ENCODE assay signal across 29 mouse cellular contexts in the genomic region with DNA sequence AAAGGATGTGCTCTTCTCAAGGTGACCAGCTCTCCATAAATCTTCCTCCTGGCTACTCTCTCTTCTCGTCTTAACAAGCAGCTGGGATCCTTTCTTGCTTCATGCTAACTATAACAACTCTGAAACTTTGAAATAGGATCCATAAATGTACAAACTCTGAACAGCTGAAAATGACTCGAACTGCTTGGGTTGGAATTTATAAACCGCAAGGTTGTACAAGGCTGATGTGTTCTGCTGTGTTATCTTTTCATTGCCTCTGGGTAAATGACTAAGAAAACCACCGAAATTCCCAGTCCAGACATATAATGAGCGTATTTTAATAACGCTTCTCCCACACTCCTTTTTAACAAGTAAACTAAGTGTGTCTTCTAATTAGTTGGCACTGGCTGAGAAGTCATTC. TPM values are rescaled to one million over a fixed set of nuclear protein-coding genes. Genes with fewer than 3 reads are reported as not detected.
DNase-seq lines count a peak whose midpoint lies in the region; ATAC-seq and TF ChIP-seq lines count a peak whose summit lies in the region.
"Had no signal": no experiment of that assay in that cellular context is flagged by ENCODE, and none has a peak within 500 bp of the region (broad histone marks: within the 10 kb centered on the region; RNA-seq: fewer than 3 reads in every experiment).

No protein-coding gene starts in this region.

- DNase-seq in 3134 (ENCODE audit: extremely low read depth, insufficient read length, low spot score) (peak; percentile 65), 3T3-L1 (ENCODE audit: low read depth, low spot score) (peak; percentile 81), Patski (ENCODE audit: low read depth, low spot score) (peak; percentile 34)
- DNase-seq in spleen, postnatal 14 days (ENCODE audit: low spot score in 2 of 2): no peak
- DNase-seq in gastrocnemius, postnatal 36 days: no peak
- DNase-seq: adrenal gland, adult 2 months; adrenal gland, postnatal 14 days; B cell, adult 2 months; cerebellum, adult 11 months; cerebellum, adult 2 months; cerebellum, postnatal 10 days; cerebellum, postnatal 36 days; embryo, embryonic 11 days; forebrain, postnatal 0 days; gastrocnemius, adult 2 months; gastrocnemius, postnatal 14 days; heart, adult 2 months; heart, postnatal 14 days; kidney, adult 11 months had no signal

- no peaks in the 10 kb centered on the region for H3K36me3 ChIP-seq in intestine, postnatal 0 days (ENCODE audit: control insufficient read depth, insufficient read depth)
- H3K36me3 ChIP-seq: embryonic facial prominence, embryonic 10.5 days; embryonic facial prominence, embryonic 13.5 days; forebrain, embryonic 10.5 days; heart, embryonic 10.5 days; heart, embryonic 13.5 days; hindbrain, embryonic 12.5 days; hindbrain, embryonic 15.5 days had no signal

- no peak overlapping the region for H3K27ac ChIP-seq in intestine, postnatal 0 days (ENCODE audit: low read depth, low read length)
- H3K27ac ChIP-seq: embryonic facial prominence, embryonic 10.5 days; embryonic facial prominence, embryonic 13.5 days; forebrain, embryonic 10.5 days; forebrain, embryonic 13.5 days; gastrocnemius, adult 2 months; heart, adult 2 months; heart, embryonic 10.5 days; heart, embryonic 13.5 days; hindbrain, embryonic 12.5 days; hindbrain, embryonic 15.5 days had no signal

- H3K4me3 ChIP-seq in intestine, postnatal 0 days (ENCODE audit: low read depth, low read length): no peak overlapping the region
- H3K4me3 ChIP-seq: embryonic facial prominence, embryonic 10.5 days; embryonic facial prominence, embryonic 13.5 days; forebrain, embryonic 10.5 days; forebrain, embryonic 13.5 days; gastrocnemius, adult 2 months; heart, adult 2 months; heart, embryonic 10.5 days; heart, embryonic 13.5 days; hindbrain, embryonic 12.5 days; hindbrain, embryonic 15.5 days had no signal

- no peaks in the 10 kb centered on the region for H3K27me3 ChIP-seq in Patski
- H3K27me3 ChIP-seq in intestine, postnatal 0 days (replicated peaks; ENCODE audit: control insufficient read depth, insufficient read depth, low read length): no peaks in the 10 kb centered on the region
- H3K27me3 ChIP-seq: embryonic facial prominence, embryonic 13.5 days; forebrain, embryonic 13.5 days; heart, embryonic 13.5 days; hindbrain, embryonic 12.5 days; hindbrain, embryonic 15.5 days had no signal

- CTCF ChIA-PET in Patski (lab: Charles Lee): interaction anchor here (0.9 kb wide), 1 partner anchor 26 kb away, joined by 3 read pairs; no protein-coding TSS in a partner anchor

- H3K4me2 ChIP-seq in intestine, postnatal 0 days (replicated peaks; ENCODE audit: low read depth): no peak overlapping the region
- H3K4me2 ChIP-seq: embryonic facial prominence, embryonic 13.5 days; forebrain, embryonic 13.5 days; heart, embryonic 13.5 days; hindbrain, embryonic 12.5 days; hindbrain, embryonic 15.5 days had no signal

- WGBS in intestine, postnatal 0 days: 71% methylated on average over 6 of the region's 6 CpGs

- no peak for ATAC-seq in Patski
- no peak for ATAC-seq in intestine, postnatal 0 days
- ATAC-seq: CD4-positive, CD25-positive, alpha-beta regulatory T cell, adult 4 months; forebrain, embryonic 13.5 days; forebrain, postnatal 0 days had no signal

- no peak for TF ChIP-seq CTCF in Patski (IDR thresholded peaks at IDR 0.05)
- no peak for TF ChIP-seq CTCF in intestine, postnatal 0 days (IDR thresholded peaks at IDR 0.05; ENCODE audit: low read depth)

- H3K4me1 ChIP-seq in intestine, postnatal 0 days (replicated peaks; ENCODE audit: control insufficient read depth, insufficient read depth, low read length): no peaks in the 10 kb centered on the region
- H3K4me1 ChIP-seq: embryonic facial prominence, embryonic 10.5 days; embryonic facial prominence, embryonic 13.5 days; forebrain, embryonic 10.5 days; forebrain, embryonic 13.5 days; heart, embryonic 10.5 days; hindbrain, embryonic 12.5 days; hindbrain, embryonic 15.5 days had no signal

- POLR2A ChIA-PET in Patski (lab: Charles Lee): interaction anchor here (0.9 kb wide), 1 partner anchor 19 kb away, joined by 3 read pairs; no protein-coding TSS in a partner anchor

- in situ Hi-C loops in Patski (cut with MboI; ENCODE audit: low pct_unique_long_range_greater_than_20kb): no loop called here

- H3K9me3 ChIP-seq in intestine, postnatal 0 days (ENCODE audit: control insufficient read depth): no peaks in the 10 kb centered on the region
- H3K9me3 ChIP-seq: embryonic facial prominence, embryonic 10.5 days; embryonic facial prominence, embryonic 13.5 days; forebrain, embryonic 10.5 days; forebrain, embryonic 13.5 days; heart, embryonic 10.5 days; heart, embryonic 13.5 days; hindbrain, embryonic 12.5 days; hindbrain, embryonic 15.5 days had no signal

- intact Hi-C loops in gastrocnemius, postnatal 36 days (cut with DNase I): no loop called here

- no peak overlapping the region for H3K9ac ChIP-seq in intestine, postnatal 0 days (ENCODE audit: low read depth, low read length)
- H3K9ac ChIP-seq: embryonic facial prominence, embryonic 13.5 days; forebrain, embryonic 13.5 days; forebrain, postnatal 0 days; heart, embryonic 13.5 days; hindbrain, embryonic 12.5 days; hindbrain, embryonic 15.5 days had no signal

RNA-seq across cellular contexts. Expression of a gene that starts 27.1 kb away (rescaled TPM):
- polyA plus RNA-seq in Patski (2021): 12.3 TPM
- polyA plus RNA-seq in intestine, postnatal 0 days (2015; fragmentation: Nextera tagmentation; extraction: Ambion mirVana): 18.3 and 19.1 TPM in 2 replicates
- total RNA-seq in gastrocnemius, postnatal 36 days (2021): 10 to 100 TPM; 18.5 to 20.1 TPM

Comparison
In these comparisons a context has a peak if more than half of its experiments do, and no peak if none do; other contexts are left out.
1. DNase-seq: peak in 3134 (single experiment), 3T3-L1 (single experiment) and Patski (single experiment); none in spleen, postnatal 14 days (0 of 2) and gastrocnemius, postnatal 36 days (0 of 2).